Mouse (Mus musculus): ENCODE results near the gene Gm281. TPM values are rescaled to one million over a fixed set of nuclear protein-coding genes. Genes with fewer than 3 reads are reported as not detected.
A peak's percentile ranks its signal among the peaks of the same experiment; 100 is the strongest.

Gene Gm281
- polyA plus RNA-seq, 1 experiment from 2014 or later: not detected

DNA sequence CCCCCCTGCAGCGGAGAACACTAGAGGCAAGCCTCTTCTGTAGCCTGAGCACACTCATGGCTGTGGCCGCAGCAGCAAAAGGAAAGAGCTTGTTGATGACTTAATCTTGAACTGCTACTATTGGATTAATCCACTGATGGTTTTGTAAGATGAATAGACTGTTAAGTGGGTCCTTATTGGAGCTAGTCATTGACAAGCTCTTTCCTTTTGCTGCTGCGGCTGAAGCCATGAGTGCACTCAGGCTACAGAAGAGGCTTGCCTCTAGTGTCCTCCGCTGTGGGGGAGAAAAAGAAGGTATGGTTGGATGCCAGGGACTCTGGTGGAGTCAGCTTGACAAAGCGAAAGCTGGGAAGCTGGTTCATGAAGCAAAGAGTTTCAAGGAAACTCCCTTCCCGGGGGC lies 135.9 kb downstream of the Gm281 start:
- H3K4me2 ChIP-seq (ENCODE audit: low read depth, low read length): no peak overlapping the region
- no peaks in the 10 kb centered on the region for H3K4me1 ChIP-seq (ENCODE audit: control insufficient read depth, insufficient read depth, low read length)
- WGBS: 91% methylated on average over 5 of the region's 6 CpGs
- H3K4me3 ChIP-seq (ENCODE audit: low read depth, low read length): no peak overlapping the region
- H3K36me3 ChIP-seq (ENCODE audit: control insufficient read depth, insufficient read depth, low read length): no peaks in the 10 kb centered on the region
- no peaks in the 10 kb centered on the region for H3K27me3 ChIP-seq (ENCODE audit: control insufficient read depth, insufficient read depth, low read length)
- no peaks in the 10 kb centered on the region for H3K9me3 ChIP-seq (ENCODE audit: control insufficient read depth, low read length)
- ATAC-seq (ENCODE audit: low read depth): no peak
- H3K9ac ChIP-seq (replicated peaks; ENCODE audit: low read depth, low read length): no peak overlapping the region
- no peak overlapping the region for H3K27ac ChIP-seq (ENCODE audit: low read depth, low read length)

DNA sequence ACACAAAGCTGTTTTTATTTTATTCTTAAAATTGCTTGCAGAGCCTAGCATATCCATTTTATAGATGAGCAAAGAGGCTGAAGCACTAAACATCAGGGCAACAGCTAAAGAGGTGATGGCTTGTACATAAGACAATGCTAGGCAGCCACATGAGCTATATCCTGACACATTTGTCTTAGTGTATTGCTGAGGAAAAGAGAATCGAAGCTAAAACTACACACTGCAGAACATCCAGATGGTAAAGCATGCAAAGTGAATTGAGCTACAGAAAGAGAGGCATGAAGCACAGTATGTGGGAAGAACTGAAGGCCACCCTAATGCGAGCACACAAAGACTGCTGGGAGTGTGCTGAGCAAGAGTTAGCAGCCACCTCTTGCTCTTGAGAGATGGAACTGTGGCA lies 143.1 kb downstream of the Gm281 start:
- H3K9ac ChIP-seq (replicated peaks; ENCODE audit: low read depth, low read length): no peak overlapping the region
- H3K4me1 ChIP-seq (ENCODE audit: control insufficient read depth, insufficient read depth, low read length): peaks cover 9% of the 10 kb centered on the region; the same call in 1 of the 2 replicates
- H3K27ac ChIP-seq (ENCODE audit: low read depth, low read length): peak overlapping the region; percentile 18; the same call in 1 of the 2 replicates
- no peak overlapping the region for H3K4me2 ChIP-seq (ENCODE audit: low read depth, low read length)
- no peak overlapping the region for H3K4me3 ChIP-seq (ENCODE audit: low read depth, low read length)
- H3K9me3 ChIP-seq (ENCODE audit: control insufficient read depth, low read length): no peaks in the 10 kb centered on the region
- 48% methylated on average over 2 of the region's 2 CpGs for WGBS
- peak; percentile 47 for ATAC-seq (ENCODE audit: low read depth)
- no peaks in the 10 kb centered on the region for H3K27me3 ChIP-seq (ENCODE audit: control insufficient read depth, insufficient read depth, low read length)
- no peaks in the 10 kb centered on the region for H3K36me3 ChIP-seq (ENCODE audit: control insufficient read depth, insufficient read depth, low read length)

DNA sequence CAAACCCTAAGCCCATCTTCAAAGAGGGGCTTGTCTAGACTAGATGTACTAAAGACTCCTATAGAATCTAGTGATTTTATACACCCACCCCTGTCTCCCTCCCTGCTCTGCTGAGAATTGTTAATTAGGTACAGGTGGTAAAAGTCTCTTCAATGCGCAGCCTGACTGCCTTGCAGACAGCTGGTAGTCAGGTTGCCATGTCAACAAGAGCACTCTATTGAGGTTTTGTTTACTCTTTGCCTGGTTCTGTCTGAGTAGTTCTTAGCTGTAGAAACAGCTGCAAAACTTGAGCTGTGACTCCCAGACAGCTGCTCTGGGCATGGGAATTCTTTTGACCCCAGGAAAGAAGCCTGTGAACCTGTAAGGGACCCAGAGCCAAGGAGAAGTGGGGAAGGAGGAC lies 143.6 kb downstream of the Gm281 start:
- no peak overlapping the region for H3K9ac ChIP-seq (replicated peaks; ENCODE audit: low read depth, low read length)
- H3K27ac ChIP-seq (ENCODE audit: low read depth, low read length): peak overlapping the region; percentile 18; the same call in 1 of the 2 replicates
- WGBS: 4% methylated on average over 1 of the region's 1 CpGs
- ATAC-seq (ENCODE audit: low read depth): peak; percentile 97
- no peak overlapping the region for H3K4me3 ChIP-seq (ENCODE audit: low read depth, low read length)
- no peaks in the 10 kb centered on the region for H3K27me3 ChIP-seq (ENCODE audit: control insufficient read depth, insufficient read depth, low read length)
- H3K9me3 ChIP-seq (ENCODE audit: control insufficient read depth, low read length): no peaks in the 10 kb centered on the region
- peaks cover 9% of the 10 kb centered on the region; the same call in 1 of the 2 replicates for H3K4me1 ChIP-seq (ENCODE audit: control insufficient read depth, insufficient read depth, low read length)
- H3K36me3 ChIP-seq (ENCODE audit: control insufficient read depth, insufficient read depth, low read length): no peaks in the 10 kb centered on the region
- H3K4me2 ChIP-seq (ENCODE audit: low read depth, low read length): no peak overlapping the region

Small RNAs within 50 kb of the gene (microRNA-seq; reads per million reads assigned to microRNA genes)
- gene Gm27506: not detected

Other genes starting within 250 kb of the Gm281 start
- gene Sntn, start 243.6 kb downstream of the Gm281 start, polyA plus RNA-seq (2014; fragmentation: Nextera tagmentation; extraction: Ambion mirVana): not detected in 2 replicates
- gene Atxn7, start 47.0 kb upstream of the Gm281 start, polyA plus RNA-seq (2014; fragmentation: Nextera tagmentation; extraction: Ambion mirVana): 6.0 and 6.1 TPM in 2 replicates
- gene Thoc7, start 47.4 kb upstream of the Gm281 start, polyA plus RNA-seq (2014; fragmentation: Nextera tagmentation; extraction: Ambion mirVana): 207 and 228 TPM in 2 replicates
- gene Psmd6, start 206.5 kb upstream of the Gm281 start, polyA plus RNA-seq (2014; fragmentation: Nextera tagmentation; extraction: Ambion mirVana): 243 and 260 TPM in 2 replicates